Mouse (Mus musculus) lung, postnatal 25 days (tissue): ENCODE results near the gene Lefty2.
"Not testable (repeated sequence)": the region's sequence is repeated elsewhere in the genome, so short reads cannot be mapped to it uniquely, and the experiment has no call there.

ENCODE experiments used
- DNase-seq: peaks from one replicate; pipeline ENCODE4 v3.0.0; 2022; ENCODE audit warnings: low spot score

The Lefty2 gene

GRCm38 (mm10) chr1:180934467-180935419, 41.8 kb downstream of the Lefty2 start, which contains the start of gene Lefty1:
TSS of gene Lefty1 (plus strand) at chr1:180935022.
- DNase-seq = no peak

- DNase-seq = peak; percentile 53
Measured at GRCm38 (mm10) chr1:180936610-180937398, 43.9 kb downstream of the Lefty2 start.

DNA sequence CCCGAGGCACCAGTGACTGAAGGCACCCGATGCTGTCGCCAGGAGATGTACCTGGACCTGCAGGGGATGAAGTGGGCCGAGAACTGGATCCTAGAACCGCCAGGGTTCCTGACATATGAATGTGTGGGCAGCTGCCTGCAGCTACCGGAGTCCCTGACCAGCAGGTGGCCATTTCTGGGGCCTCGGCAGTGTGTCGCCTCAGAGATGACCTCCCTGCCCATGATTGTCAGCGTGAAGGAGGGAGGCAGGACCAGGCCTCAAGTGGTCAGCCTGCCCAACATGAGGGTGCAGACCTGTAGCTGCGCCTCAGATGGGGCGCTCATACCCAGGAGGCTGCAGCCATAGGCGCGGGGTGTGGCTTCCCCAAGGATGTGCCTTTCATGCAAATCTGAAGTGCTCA, 44.7 kb downstream of the Lefty2 start:
- not testable (repeated sequence) for DNase-seq

DNA sequence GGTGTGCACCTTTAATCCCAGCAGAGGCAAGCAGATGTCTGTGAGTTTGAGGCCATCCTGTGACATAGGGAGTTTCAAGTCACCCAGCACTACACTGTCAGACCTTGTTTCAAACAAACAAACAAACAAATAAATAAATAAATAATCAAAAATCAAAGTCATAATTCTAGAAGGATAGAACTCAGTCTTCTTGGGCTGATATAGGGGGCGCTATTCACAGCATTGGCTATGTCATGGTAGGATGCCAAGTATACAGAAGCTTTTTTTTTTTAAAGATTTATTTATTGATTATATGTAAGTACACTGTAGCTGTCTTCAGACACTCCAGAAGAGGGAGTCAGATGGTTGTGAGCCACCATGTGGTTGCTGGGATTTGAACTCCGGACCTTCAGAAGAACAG, 45.9 kb downstream of the Lefty2 start:
- DNase-seq = not testable (repeated sequence)

DNA sequence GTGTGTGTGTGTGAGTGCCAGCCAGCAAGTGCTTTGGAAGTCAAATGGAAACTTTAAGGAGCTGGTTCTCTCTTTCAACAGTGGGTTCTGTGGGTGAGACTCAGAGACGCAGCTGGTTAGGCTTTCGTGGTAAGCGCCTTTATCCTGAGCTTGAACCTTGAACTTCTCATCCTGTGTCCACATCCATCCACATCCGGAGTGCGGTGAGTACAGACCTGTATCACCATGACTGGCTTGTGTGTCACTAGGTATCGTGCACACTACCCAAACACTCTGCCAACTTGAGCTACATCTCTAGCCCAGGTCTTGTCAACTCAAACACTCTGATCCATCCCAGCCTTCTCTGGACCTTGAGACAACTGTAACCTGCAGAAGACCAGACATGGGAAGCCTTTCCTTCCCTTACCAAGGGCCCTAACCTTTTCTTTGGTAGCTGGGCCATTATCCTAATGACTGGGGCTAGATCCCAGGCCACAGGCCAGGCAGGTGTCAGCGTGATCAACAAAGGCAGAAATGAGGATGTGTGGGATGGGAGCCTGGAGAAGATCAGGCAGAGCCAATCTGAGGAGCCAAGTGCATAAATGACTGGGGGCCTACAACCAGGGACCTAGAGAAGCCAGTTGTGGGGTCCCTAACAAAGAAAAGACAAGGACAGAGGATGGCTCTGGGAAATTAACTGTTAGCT, 48.0 kb downstream of the Lefty2 start:
- no peak for DNase-seq

- no peak for DNase-seq
Measured at GRCm38 (mm10) chr1:180941726-180942125, 48.8 kb downstream of the Lefty2 start.

DNA sequence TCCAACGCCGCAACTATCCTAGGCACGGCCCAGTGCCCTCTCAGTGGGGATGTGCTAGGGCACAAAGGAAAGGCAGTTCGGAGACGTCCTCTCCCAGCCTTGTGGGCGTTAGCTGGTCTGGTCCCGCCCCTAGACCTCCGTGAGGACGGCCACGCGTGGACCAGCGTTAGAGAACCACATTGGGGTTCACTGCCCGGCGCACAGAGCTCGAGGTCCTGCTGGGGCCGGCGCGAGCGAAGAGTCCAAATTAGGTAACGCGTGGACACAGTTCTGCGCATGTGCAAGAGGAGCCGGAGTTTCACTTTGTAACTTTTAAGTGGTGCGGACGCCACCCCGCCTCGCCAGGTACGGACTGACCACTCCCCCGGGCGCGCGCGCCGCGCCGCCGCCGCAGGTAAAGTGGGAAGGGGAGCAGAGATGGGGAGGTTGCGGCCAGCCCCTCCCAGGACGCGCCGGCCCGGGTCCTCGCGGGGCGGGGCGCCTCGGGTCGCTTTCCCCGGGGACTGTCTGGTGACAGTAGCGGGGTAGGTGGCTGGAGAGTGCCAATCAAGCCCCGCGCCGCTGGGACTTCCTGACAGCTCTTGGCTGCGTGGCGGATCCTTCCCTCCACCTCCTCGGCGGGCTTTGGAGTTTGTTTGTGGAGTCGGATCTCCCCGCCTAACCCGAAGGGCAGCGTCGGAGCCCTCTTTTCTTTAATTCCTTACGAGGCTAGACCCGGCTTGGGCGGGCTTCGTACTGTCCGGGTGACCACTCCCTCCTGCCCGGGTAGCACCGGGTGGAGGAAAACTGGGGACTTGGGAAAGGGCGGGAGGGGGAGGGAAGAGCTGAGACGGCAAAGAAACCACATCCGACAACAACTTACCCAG, 49.5 kb downstream of the Lefty2 start, which contains the start of gene Tmem63a:
Gene Tmem63a (plus strand): TSS at position 179 of the 866 bp plus-strand sequence.
- DNase-seq = peak; percentile 89

GRCm38 (mm10) chr1:180943032-180943644, 50.2 kb downstream of the Lefty2 start:
- DNase-seq = no peak

- no peak for DNase-seq
Measured at GRCm38 (mm10) chr1:180943896-180944295, 51.0 kb downstream of the Lefty2 start.

GRCm38 (mm10) chr1:180944553-180944952, 51.6 kb downstream of the Lefty2 start:
- DNase-seq = peak; percentile 40

DNA sequence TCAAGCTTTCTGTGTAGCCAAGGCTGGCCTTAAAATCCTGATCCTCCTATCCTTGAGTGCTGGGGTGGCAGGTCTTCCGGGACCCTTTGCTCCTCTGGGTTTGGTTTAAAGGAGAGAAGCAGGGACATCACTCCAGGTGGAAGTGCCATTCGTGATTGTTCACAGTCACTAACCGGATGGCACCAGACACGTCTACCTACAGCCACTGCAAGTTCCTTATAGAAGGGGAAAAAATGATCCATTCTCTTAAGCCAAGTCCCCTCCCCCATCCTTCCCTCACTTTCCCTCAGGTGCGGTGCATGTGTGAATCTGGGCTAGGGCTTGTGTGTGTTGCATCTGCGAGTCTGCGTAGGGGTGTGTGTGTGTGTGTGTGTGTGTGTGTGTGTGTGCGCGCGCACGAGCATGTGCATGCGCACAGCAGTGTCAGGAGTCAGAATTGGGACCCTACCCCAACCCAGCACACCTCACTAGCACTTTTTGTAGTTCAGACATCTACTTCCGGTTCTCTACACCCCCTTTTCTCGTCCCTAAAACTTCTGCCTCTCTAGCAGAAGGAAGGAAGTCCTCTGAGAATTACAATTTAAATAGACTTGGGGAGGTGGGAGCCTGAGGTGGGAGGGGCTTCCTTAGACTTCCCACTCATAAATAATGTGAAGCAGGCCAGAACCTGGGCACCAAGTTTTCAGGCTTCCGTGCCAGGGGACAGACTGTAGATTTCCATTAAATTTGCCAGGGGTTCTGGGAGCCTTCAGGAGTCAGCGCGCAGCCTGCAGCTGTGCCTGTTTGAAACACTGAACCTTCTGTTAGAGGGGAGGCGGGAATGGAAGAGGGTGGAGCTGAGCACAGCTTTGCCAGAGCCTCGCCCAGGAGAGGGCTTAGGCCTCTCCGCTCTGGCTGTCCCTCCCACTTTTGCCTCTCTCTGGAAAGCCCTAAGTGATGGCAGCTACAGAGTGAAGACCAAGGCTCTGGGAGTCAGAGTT, 52.4 kb downstream of the Lefty2 start:
- DNase-seq = peak; percentile 66

DNA sequence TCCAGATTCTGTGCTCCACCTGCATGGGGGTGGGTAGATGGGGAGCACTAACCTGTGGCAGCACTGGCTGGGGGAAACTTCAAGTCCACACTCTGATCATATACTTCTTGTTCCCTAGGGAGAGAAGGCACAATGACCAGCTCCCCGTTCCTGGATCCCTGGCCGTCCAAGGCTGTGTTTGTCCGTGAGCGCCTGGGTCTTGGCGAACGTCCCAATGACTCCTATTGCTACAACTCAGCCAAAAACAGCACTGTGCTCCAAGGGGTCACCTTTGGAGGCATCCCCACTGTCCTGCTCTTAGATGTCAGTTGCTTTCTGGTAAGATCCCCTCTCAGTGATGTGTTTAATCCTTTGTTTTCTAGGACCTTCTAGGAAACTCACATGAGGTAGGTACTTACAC, 53.5 kb downstream of the Lefty2 start:
- DNase-seq = no peak
